Mouse (Mus musculus): Measurements from ENCODE around the gene F11.

Gene F11

DNA sequence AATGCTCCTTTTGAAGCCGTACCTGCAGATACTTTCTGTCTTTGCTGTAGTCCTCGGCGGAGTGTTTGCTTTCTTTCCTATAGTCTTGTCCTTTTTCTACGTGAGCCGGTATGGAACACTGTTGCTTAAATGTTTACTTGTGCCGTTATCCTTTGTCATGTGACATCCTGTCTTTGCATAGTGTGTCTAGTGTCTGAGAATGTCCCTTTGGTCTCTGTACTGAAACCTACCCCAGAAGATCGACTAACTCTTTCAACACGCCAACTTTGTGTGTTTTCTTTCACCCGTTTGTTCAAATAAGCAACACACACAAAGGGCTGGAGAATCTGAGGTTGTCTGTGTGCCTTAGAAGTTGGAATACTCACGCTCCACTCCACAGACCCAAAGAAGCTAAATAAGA, at the start of gene F11:
TSS of gene F11 (minus strand) at position 112 of the 400 bp plus-strand sequence.
- DNase-seq = no peak

- no peak for DNase-seq
Observed at GRCm38 (mm10) chr8:45310967-45311366, 49.1 kb upstream of the F11 start.

GRCm38 (mm10) chr8:45308366-45308765, 46.5 kb upstream of the F11 start, which contains the start of gene Gm45753:
TSS of gene Gm45753 (minus strand) at chr8:45308466.
- no peak for DNase-seq

DNA sequence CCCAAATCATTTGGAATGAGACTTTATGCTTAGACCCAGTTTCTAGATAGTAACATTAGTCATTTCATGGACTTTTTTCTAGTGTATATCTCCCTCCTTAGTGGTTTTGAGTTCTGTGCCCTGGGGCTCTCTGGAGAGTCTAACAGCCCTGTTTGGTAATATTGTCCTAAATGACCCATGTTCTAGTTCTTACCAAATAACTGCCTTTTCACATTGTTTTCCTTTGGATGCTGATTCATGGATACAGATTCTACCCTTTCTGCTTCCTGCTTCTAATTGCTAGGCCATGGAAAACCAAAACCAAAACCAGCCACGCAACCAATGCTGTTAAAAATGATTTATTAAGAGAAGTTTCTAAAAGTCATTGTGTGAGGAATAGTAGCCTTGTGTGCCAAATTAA, 43.6 kb upstream of the F11 start:
- no peak for DNase-seq

- DNase-seq = no peak
Observed at GRCm38 (mm10) chr8:45304354-45304753, 42.5 kb upstream of the F11 start.

GRCm38 (mm10) chr8:45302390-45302789, 40.6 kb upstream of the F11 start:
- DNase-seq = no peak

DNA sequence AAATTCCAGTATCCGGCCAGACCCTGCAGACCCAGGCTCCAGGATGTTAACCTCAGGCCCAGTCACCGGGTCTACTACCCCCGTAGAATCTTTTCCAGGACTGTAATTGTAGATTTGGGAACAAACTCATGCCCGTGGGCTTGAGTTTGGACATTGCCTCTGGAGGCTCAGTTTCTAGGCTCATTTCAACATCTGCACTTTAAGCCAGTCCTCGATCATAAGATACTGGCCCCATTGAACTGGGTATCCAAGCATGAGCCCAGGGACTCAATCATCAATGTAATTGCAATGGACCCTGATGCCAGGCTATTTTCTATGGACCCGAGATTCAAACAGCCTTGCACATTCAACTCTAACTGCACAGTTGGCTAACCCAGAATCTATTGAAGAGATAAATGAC, 33.4 kb upstream of the F11 start:
- no peak for DNase-seq

GRCm38 (mm10) chr8:45294687-45295086, 32.9 kb upstream of the F11 start, which contains the start of gene Klkb1:
TSS of gene Klkb1 (minus strand) at chr8:45294859.
- DNase-seq = no peak

GRCm38 (mm10) chr8:45291790-45292189, 30.0 kb upstream of the F11 start:
- no peak for DNase-seq

GRCm38 (mm10) chr8:45281630-45282029, 19.8 kb upstream of the F11 start:
- no peak for DNase-seq

DNA sequence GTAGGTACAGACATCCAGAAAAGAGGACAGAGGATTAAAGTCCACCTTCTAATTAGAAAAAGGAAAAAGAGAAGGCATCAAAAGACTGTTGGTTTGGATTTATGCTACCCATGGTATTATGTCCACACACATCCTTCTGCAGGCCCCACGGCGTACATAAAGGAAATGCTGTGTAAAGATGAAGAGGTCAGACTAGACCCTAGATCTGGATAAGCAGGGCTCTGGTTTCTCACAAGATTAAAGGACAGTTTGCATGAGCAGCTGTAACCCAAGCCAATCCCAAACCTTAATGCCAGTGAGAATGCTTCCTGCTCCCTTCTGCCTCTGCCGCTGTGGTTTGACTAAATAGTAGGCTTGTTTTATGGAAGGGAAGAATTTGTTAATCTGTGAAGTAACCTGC, 15.6 kb upstream of the F11 start:
- DNase-seq = no peak

DNA sequence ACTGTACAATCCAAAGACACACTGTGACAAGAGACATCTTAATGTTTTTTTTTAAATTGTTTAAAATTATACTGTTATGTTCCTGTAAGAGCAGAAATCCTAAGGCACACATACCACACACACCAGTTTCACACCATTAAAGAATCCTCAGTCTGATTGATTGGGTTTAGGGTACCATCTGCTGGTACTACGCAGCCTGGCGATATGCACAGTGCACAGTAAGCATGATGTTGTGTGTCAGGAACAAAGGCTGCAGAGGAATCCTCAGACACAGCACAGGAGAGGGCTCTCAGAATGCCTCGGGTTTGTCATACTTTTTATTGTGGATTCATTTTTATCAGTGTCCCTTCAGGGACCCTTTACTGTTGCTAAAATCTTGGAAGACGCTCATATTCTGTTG, 12.5 kb upstream of the F11 start:
- no peak for DNase-seq

- no peak for DNase-seq
Observed at GRCm38 (mm10) chr8:45269056-45269455, 7.2 kb upstream of the F11 start.

- no peak for DNase-seq
Observed at GRCm38 (mm10) chr8:45268485-45268884, 6.7 kb upstream of the F11 start.

- no peak for DNase-seq
Observed at GRCm38 (mm10) chr8:45267611-45268391, 6.0 kb upstream of the F11 start.

DNA sequence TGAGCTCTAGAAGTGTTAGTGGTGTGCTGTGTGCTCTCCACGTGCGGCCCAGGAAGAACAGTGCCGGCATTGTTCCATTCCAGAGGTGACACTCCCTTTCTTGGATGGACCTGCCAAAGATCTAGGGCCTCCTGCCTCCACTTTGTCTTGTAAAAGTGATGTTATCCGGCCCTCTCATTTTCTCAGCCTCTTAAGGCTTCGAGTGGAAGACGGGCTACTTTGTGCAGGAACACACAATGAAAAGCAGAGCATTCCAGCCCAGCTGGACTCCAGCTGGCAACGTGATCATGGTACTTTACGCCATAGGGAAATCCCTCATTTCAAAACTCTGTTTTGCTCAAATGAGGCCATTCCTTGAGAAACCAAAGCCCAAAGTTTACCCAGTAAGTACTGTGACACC, 5.2 kb upstream of the F11 start:
- no peak for DNase-seq

GRCm38 (mm10) chr8:45264918-45265317, 3.1 kb upstream of the F11 start:
- no peak for DNase-seq

DNA sequence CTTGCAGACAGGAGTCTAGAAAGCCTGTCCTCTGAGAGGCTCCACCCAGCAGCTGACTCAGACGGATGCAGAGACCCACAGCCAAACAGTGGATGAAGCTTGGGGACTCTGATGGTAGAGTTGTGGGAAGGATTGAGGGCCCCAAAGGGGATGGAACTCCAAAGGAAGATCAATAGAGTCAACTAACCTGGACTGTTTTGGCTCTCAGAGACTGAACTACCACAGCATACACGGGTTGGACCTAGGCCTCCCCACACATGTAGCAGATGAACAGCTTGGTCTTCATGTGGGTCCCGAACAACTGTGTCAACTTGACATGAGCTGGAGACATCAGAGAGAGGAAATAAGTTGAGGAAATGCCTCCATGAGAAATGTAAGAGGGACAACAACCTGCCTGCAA, 1.0 kb upstream of the F11 start:
- no peak for DNase-seq

GRCm38 (mm10) chr8:45258421-45258820, 3.4 kb downstream of the F11 start:
- no peak for DNase-seq

DNA sequence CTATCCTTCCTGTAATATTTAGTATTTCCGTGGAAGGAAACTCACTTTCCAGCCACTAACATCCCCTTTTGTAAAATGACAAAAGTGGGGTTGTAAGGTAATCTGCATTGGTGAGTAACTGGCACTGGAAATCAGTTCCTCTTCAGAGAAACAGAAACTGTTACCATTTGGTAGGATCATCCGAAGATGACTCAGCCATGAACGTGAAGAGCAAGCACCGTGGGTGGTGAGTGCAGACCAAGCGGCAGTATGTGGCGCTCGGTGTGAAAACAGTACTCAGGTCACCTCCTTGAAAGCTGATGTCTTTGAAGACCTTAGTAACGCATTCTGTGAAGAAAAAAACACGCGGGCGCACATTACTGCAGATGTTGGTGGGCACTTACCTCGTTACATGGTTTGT, 6.8 kb downstream of the F11 start:
- no peak for DNase-seq

DNA sequence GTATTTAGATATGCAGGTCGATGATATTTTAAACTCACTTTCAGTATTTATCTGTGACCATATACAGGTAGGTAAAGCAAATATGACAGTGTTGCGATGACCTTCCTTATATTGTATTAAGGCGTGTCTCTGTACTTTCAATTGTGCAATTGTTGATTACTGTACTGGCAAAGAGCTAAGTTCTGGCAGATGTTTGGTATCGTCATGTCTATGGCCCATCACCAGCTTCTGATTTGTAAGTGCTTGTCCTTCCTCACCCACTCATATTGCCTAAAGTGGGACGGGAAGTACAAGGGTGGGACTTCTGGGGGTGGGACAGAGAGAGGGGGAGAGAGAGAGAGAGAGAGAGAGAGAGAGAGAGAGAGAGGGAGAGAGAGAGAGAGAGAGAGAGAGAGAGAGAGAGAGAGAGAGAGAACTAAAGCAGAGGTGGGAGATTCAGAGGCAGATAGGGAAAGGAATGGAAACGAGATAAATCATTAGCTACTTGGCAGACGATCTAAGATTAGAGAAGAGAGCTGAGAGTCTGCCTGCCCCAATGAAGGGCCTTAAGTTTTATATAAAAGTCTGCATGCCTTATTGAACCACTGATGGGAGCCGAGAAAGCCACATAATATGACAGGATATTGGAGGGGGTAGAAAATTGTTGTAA, 7.5 kb downstream of the F11 start:
- DNase-seq = no peak

DNA sequence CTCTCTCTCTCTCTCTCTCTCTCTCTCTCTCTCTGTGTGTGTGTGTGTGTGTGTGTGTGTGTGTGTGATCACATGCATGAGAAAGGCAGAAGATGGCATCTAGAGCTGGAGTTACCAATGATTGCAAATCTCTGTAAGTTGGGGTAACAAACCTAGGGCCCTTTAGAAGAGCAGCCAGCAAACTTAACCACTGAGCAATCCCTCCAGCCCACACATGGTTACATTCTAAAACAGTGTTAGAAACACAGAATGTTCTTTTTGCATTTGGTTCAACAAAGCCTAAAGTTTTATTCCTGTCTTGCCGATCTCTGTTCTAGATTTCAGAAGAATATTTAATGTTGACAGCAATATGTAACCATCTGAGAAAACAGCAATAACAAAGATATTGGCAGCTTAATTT, 8.2 kb downstream of the F11 start:
- DNase-seq = no peak

DNA sequence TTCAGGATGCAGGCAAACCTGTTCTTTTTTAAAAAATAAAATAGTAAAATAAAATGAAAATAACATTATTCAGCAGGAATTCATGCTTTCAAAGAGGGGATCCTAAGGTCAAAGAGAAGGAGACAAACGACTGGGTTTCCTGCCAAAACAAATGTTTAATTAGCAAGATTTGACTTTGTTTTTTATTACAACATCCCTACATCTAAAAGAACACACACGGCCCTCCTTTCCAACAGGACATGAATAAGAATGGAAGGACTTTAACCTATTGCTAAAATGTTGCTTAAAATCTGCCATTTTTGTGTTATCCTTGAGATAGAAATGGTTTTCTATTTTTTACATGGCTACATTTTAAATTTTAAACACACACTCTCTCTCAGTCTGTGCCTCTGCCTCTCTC, 8.7 kb downstream of the F11 start:
- no peak for DNase-seq

- no peak for DNase-seq
Observed at GRCm38 (mm10) chr8:45246307-45246706, 15.5 kb downstream of the F11 start.

DNA sequence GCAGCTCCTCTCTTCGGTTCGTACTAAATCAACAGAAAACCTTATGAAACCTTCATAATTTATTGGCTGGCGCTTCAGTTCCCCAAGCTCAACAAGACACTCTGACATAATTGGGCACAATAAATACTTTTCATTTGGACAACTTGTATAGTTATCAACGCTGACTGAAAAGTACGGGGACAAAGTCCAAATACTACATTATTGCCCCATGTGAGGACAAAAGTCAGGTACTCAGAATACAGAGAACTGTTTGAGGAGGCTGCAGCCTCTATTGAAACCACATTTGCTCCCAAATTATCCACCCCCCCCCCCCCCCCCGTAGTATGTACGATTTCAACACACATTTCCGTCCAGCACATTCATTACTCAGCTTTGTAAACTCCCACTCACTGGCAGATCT, 22.5 kb downstream of the F11 start:
- no peak for DNase-seq
